Mouse (Mus musculus) adrenal gland (tissue): ENCODE results near the gene Ankrd33b.

Source experiments
- intact Hi-C: fragments of 180-260 bp; cut with DNase I; formaldehyde crosslinking; loops from one replicate; pipeline ENCODE4 v1.15.1; 2025

Gene Ankrd33b

DNA sequence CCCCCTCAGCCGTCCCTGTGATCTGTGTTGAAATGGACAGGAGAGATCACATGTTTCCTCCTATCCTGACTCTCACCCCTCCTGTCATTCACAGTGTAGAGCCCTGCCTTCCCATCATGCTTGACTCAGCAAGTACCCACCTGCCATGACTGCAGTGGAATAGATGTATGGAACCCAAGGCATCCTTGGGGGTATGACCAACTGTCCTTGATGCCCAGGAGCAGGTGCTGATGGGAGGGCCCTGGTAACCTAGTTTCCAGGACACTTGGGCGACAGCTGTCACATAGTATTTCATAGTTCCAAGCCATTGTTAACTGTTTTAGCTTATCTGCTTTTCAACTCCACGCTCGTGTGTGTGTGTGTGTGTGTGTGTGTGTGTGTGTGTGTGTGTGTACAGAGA lies 98.0 kb downstream of the Ankrd33b start:
- intact Hi-C loops = loop anchor here (10.0 kb wide), 1 partner anchor 115 kb away; no protein-coding TSS in a partner anchor

DNA sequence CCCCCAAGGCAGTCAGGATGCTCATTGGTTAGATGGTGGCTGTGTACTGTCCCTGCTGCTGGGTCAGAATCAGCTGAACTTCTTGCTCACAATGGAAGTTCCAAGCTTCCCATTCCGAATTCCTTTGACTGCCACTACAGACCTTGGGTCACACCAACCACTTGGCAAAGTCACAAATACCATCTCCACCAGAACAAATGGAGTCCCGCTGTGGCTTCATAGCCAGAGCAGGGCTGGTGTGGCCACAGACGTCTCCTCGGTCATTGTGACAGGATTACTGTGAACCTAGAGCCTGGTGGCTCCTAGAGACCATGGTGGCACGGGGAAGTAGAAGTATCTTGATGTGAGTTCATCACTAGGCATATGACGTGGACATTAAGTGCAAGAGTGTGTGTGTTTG lies 99.4 kb downstream of the Ankrd33b start:
- intact Hi-C loops = loop anchor here (10.0 kb wide), 1 partner anchor 113 kb away; no protein-coding TSS in a partner anchor

DNA sequence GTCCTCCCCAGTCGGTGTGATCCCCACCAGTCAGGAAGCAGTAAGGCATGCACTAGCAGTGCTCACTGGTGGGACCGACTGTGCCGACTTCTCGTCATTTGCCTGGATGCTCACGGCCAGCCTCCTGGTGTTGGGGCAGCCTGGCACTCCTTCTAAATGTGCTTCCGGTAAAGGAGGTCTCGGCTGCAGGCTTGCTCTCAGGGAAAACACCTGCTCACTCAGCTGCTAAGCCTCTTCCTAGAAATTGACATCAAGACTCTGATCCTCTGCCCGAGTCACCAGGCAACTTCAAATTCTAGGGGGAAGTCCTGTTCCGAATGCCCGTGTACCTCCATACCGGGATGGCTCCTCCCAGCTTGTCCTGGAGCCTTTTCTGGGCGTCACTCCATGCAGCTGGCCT lies 101.7 kb downstream of the Ankrd33b start:
- intact Hi-C loops = loop anchor here (2.0 to 10.0 kb wide), 2 partner anchors 111 to 339 kb away; no protein-coding TSS in a partner anchor

DNA sequence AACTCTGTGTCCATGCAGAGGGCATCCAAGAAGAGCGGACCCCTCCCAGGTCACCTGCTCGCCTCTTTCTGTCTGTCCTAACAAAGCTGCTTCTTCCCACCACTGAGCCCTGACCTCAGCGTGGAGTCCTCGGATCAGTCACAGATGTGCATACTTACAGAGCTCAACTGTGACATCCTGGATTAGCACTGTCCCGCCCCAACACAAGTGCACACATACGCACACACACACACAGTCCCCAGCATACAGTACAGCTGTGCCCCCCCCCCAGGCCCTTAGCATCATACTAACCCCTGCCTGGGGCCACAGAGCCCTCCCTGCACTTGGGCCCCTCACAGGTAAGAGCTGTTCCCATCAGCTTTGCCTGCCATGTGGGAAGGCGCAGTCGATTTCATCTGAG lies 102.1 kb downstream of the Ankrd33b start:
- intact Hi-C loops = loop anchor here (2.0 to 10.0 kb wide), 2 partner anchors 111 to 339 kb away; no protein-coding TSS in a partner anchor

- intact Hi-C loops = loop anchor here (2.0 to 10.0 kb wide), 2 partner anchors 110 to 338 kb away; no protein-coding TSS in a partner anchor
Measured at GRCm38 (mm10) chr15:31264827-31265226, 102.7 kb downstream of the Ankrd33b start.

GRCm38 (mm10) chr15:31262361-31262760 lies 105.2 kb downstream of the Ankrd33b start:
- intact Hi-C loops = loop anchor here (10.0 kb wide), 1 partner anchor 108 kb away; no protein-coding TSS in a partner anchor

DNA sequence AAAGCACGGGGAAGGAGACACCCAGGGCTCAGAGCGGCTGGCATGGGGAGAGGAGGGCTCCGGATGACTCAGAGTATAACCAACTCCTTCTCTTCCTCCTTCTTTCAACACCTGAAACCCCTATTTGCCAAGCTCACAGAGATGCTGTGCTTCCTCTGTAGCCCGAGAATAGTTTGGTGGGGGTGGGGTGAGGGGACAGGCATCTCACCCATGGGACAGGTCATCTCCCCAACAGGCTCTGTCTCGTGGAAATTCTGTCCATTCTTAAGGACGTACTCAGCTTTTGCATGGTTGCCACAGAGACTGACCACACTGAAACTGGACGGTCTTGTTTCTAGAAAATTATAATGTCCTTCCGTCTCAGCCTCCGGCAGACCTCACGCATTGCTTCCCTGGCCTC lies 106.4 kb downstream of the Ankrd33b start:
- intact Hi-C loops = loop anchor here (10.0 kb wide), 1 partner anchor 106 kb away; no protein-coding TSS in a partner anchor

GRCm38 (mm10) chr15:31258693-31259439 lies 108.7 kb downstream of the Ankrd33b start:
- intact Hi-C loops = no loop called here

- intact Hi-C loops = no loop called here
Measured at GRCm38 (mm10) chr15:31258029-31258692, 109.4 kb downstream of the Ankrd33b start.

GRCm38 (mm10) chr15:31257329-31257728 lies 110.2 kb downstream of the Ankrd33b start:
- intact Hi-C loops = no loop called here

GRCm38 (mm10) chr15:31255762-31256161 lies 111.8 kb downstream of the Ankrd33b start:
- intact Hi-C loops = no loop called here

DNA sequence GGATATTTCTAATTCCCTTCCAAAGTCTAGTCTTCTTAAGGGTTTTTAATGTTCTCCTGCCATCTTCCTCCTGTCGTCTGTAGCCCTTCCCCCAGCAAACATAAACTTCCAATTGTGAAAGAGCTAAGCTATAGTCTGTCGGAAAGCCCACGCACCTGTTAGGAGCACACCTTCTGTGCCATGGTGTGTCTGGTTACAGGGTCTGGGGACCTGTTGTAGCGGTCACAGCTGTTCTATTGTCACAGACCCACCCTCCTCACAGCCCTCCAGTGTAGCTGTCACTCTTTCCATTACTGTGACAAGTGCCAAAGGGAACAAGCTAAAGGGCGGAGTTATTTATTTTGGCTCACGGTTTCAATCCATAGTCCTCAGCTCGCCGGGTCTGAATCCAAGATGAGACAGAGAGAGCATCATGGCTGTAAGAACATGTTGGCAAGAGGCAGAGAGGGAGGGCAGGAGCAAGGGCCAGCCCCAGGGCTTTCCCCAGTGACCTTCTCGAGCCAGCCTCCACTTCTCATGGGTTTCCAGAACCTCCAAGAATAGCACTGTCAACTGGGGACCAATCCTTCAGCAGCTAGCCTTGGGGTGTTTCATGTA lies 112.5 kb downstream of the Ankrd33b start:
- intact Hi-C loops = no loop called here

DNA sequence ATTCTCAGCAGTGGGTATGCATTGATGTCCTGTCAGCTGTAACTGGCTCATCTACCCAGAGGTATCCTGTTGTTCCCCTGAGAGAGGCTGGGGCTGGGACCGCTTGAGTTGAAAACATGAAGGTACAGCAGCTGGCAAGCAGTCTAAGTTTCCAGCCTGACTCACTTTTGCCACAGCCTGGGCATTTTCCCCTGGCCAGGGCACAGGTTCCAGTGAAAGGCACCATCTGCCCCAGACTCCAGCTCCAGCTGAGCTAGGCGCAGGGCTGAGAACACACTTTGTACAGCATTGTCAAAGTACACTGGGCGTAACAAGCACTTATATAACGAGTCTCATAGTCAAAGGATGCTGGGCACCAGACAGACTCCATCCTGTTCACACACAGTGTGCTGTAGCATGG lies 113.6 kb downstream of the Ankrd33b start:
- intact Hi-C loops = no loop called here

DNA sequence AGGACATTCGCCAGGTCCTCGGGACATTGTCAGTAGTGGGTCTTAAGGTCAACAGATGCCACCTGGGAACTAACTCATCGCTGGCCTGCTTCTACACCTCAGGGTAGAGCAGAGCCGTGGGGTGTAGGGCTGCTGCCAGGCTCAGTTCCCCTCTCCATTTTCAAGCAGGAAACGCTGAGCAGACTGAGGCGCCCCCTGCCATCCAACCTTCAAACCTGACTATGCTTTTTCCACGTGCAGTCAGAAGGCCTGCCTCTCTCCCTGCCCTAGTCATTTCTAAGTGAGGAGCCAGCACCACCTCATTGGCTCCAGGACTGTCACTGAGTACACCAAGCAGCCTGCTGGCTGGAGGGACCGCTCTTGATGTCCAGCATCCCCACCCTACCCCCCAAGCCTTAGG lies 114.1 kb downstream of the Ankrd33b start:
- intact Hi-C loops = no loop called here

DNA sequence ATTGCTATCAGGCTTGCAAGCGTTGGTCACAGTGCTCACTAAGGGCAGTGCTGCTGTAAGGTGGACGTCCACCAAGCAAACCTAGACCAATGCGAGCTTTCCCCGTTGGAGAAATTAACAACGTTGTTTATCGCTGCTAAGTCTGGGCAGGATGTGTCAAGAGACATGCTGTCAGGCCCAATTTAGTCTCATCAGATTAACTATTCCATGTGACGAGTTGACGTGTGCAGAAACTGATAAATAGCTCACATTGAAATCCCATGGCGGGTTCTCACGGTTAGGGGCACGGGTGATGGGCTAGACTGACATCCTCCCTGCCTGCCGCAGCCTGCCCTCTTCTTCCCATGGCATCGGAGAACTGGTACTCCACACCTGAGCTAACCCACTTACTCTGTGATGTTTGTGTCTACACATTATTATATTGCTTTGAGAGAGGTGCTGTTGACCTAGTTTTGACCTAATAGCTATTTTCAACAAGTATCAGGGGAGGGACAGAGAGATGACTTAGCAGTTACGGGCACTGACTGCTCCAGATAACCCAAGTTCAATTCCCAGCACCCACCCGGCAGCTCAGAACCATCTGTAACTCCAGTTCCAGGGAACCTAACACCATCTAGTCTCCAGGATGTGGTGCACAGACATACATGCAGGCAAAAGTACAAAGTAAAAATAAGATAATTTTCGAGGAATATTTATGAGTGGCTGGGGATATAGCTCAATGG lies 114.8 kb downstream of the Ankrd33b start:
- intact Hi-C loops = no loop called here

- intact Hi-C loops = no loop called here
Measured at GRCm38 (mm10) chr15:31251189-31251588, 116.3 kb downstream of the Ankrd33b start.

DNA sequence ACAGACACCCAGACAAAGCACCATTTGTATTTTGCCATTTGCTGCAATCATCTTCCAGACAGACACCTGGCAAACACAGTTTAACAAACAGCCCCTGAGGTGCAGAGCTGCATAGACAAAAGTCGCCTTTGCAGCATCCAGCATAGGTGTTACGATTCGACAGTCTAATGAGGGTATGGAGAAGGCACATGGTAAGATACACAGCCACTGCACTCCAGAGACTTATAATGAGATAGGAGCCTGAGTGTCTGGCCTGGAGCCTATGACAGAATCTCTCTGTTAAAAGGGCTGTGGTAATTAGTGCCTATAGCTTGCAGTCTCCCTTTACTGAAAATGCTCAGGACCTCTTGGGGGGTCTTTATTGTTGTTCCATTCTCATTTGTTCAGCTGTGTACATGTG lies 116.8 kb downstream of the Ankrd33b start:
- intact Hi-C loops = no loop called here

DNA sequence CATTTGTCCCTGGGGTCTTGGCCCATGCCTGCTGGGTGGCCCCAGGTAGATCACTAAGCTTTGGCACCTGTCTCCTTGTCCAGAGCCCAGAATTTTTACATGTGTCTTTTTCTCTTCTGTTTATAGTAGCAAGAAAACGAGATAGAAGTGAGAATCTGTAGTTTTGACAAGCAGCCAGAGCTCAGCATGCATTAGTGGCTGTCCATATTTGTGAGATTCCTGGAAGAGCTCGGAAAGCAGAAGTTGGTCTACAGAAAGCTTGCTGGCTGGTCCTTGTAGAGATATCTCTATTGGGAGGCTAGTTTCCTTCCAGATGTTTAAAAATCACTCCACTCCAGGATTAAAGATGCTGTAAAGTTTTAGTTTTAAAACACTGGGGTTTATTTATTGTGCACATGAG lies 117.5 kb downstream of the Ankrd33b start:
- intact Hi-C loops = no loop called here

DNA sequence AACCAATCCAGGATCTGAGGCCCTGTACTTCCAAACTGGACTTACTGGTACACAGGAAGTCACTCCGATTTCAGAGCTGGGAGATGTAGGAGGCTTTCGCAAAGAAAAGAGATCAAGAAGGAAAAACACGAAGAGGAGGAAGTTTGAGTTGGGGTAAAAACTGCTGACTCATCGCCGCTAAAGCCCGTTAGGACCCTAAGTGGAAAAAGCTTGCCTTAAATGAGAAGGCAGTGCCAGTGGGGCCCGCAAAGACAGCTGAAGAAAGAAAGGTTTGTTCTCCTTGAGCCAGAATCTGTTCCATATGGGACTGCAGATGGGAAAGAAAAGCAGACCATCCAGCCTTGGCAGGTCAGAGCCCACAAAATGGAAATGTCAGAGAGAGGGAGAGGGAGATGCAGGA lies 118.6 kb downstream of the Ankrd33b start:
- intact Hi-C loops = no loop called here

- intact Hi-C loops = no loop called here
Measured at GRCm38 (mm10) chr15:31247035-31247434, 120.5 kb downstream of the Ankrd33b start.

DNA sequence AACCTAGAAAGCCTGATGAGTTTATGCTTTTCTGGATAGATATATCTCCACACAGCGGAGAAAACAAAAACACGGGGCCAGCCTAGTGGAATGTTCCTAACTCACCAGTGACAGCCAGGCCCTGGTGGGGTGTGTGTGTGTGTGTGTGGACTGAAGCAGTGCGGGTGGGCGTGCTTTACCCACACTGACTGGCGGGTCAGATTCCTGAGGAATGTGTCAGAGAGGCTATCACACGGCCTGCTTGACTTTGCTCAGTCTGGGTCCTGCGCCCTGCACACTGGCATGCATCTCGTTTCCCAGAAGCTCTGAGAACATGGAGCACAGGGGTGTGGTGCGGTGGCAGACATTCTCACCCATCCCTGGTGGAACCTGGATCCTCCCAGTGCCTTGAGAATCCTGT lies 121.6 kb downstream of the Ankrd33b start:
- intact Hi-C loops = no loop called here
